Mouse (Mus musculus): Measurements from ENCODE around the gene Oas1g.
A peak's percentile ranks its signal among the peaks of the same experiment; 100 is the strongest.
"Not testable (repeated sequence)": the region's sequence is repeated elsewhere in the genome, so short reads cannot be mapped to it uniquely, and the experiment has no call there.

The Oas1g gene

DNA sequence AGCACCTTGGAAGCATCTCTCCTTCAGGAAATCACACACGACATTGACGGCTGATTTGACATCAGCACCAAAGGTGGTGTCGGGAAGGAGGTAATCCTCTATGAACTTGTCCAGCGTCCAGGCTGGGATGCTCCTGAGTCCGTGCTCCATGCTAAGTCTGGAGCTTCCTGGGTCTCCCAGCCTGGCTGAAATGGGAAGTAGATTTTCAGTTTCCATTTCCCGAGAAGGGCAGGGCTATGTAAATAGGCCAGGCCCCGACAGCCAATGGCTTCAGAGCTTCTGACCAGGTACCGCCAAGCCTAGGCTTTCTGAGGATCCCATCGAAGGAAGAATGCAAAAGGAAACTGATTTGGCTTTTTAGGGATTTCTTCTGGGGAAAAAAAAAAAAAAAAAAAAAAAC lies at the start of gene Oas1g:
Gene Oas1g, minus strand, starts transcription at position 201 of the 400 bp plus-strand sequence.
- DNase-seq (ENCODE audit: low read depth, low spot score), result not testable (repeated sequence)

DNA sequence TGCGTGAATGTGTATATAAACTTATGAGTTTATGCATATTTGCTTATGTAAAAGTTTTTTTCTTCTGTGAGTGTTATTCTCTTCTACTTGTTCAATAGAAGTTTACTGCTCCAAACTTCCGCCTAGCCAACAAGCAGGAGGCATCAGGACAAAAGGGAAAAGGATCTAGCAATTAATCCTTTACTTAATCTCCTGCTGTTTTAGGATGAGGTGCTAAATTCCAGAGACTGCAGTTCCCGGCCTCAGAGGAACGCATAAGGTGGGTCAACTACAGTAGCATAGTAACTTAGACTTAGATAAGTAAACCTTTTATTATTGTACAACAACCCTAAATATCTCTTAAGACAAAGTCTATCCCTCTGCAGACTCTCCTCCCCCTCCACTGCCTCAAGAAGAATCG lies 46.6 kb upstream of the Oas1g start:
- DNase-seq (ENCODE audit: low read depth, low spot score), result no peak

DNA sequence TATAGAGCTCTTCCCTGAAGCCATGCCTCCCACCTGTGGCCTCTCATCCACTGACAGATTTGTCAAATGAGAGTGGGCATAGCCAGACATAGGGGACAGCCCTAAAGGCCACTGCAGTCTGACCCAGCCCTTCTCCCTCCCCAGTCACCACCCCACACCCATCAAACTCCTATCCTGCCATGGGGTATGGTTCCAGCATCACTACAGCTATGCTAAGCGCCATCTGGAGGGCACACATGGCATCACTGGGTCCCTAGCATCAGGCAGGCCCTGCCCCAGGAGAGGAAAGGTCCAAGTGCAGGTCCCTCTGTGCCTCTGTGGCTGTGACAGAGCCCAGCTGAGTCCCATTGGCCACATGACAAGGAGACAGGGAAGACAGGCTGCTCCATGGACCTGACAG lies 39.6 kb upstream of the Oas1g start:
- no peak for DNase-seq (ENCODE audit: low read depth, low spot score)

DNA sequence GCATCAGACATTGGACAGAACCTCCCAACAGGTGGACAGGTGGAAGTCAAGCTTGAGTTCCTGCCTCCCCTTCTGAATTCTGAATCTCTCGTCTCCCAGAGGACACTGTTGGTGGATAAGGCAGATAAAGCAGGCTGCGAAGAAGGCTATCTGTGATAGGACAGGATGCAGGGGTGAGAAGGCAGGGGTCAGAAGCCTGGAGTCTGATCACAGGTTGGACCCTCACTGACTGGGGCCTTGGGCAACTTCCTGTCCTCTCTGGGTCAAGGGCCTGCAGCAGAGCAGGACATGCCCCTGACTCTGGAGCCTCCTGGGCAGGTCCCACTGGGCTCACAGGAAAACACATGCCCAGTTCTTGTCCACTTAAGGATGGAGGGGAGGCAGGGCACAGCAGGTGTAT lies 38.9 kb upstream of the Oas1g start:
- DNase-seq (ENCODE audit: low read depth, low spot score), result not testable (repeated sequence)

DNA sequence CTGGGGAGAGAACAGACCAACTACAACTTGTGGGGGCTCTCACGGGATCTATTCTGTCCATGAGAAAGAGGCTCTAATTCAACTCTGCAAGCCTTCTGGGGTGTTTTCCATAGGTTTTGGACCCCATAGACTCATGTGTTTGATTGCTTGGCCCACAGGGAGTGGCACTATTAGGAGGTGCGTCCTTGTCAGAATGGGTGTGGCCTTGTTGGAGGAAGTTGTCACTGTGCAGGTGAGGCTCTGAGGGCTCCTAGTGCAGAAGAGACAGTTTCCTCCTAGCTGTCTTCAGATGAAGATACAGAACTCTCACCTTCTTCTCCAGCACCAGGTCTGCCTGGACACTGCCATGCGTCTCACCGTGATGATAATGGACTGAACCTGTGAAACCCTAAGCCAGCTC lies 37.1 kb upstream of the Oas1g start:
- DNase-seq (ENCODE audit: low read depth, low spot score), result not testable (repeated sequence)

DNA sequence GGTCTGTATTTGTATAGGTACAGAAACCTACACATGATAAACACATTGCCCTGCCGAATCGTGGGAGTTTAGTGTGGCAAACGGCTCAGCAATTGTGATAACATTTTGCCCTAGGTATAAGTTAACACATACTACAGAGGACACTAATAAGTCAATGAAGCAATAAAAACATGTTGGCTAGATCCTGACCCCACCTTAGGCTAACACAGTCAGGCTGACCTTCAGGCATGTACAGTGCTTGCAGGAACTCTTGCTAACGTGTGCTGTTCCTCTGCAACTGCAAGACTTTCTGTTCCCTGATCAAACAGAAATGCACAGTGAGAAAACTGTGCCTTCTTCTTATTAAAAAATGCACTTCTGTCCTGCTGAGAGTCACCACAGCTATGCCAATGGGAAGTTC lies 36.6 kb upstream of the Oas1g start:
- DNase-seq (ENCODE audit: low read depth, low spot score), result no peak

DNA sequence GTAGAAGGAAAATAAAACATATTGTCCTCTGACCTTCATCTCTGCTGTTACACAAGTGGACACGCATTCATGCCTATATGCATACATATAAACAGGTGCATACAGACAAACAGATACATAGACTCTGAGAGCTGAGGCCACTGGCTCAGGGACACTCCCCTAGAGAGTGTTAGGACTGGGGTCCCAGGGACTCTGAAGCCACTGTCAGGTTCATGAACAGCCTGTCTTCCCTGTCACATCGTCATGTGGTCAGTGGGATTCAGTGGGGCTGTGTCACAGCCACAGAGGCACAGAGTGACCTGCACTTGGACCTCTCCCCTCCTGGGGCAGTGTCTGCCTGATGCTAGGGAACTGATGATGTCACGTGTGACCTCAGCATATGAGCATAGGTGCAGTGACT lies 32.9 kb upstream of the Oas1g start:
- DNase-seq (ENCODE audit: low read depth, low spot score), result no peak

DNA sequence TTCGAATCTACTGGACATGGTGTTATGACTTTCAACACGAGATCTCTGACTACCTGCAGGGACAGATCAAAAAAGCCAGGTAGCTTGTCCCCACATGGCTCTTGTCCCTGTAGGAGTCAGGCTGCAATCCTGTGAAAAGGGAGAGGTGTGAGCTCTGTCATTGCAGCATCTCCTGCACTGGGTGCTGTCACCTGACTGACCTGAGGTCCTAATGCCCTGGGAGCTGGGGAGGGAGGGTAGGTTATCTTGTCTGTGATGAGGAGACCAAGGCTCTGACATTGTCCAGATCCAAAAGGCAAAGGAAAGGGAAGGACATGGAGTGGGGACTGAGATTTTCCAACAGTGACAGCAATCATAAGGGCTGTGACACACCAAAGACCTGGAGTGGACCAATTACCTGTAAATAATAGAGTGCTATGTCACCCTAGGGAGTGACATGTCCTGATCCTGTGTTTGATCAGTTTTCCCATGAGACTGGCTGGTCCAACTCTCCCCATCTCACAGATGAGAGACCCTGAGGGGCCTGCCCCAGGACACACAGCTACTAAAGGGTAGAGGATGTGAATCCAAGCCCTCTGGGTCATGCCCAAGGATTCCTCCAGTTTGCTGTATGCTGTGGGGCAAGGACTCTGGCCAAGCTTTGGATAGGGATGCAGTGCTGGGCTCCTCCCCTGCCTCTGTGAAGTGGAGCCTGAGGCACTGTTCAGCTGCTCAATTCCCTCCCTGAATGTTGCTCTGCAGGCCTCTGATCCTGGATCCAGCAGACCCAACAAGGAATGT lies 31.9 kb upstream of the Oas1g start:
- not testable (repeated sequence) for DNase-seq (ENCODE audit: low read depth, low spot score)

DNA sequence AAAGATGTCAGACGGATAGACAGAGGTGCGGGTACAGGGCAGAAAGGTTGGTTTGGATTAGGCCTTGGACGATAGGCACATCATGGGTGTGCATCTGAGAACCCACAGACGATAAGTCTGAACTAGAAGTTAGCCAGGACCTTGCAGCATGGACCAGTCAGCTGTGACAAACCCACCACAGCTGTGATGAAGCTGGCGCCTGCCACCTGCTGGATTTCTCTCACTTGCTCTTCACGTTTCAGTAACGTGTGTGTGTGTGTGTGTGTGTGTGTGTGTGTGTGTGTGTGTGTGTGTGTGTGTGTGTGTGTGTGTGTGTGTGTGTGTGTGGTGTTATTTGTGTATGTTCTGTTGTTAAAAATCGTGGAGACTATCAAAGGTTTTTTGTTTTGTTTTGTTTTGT lies 26.8 kb upstream of the Oas1g start, which contains the start of gene Oas1d:
Gene Oas1d, plus strand, starts transcription at position 333 of the 400 bp plus-strand sequence.
- not testable (repeated sequence) for DNase-seq (ENCODE audit: low read depth, low spot score)

DNA sequence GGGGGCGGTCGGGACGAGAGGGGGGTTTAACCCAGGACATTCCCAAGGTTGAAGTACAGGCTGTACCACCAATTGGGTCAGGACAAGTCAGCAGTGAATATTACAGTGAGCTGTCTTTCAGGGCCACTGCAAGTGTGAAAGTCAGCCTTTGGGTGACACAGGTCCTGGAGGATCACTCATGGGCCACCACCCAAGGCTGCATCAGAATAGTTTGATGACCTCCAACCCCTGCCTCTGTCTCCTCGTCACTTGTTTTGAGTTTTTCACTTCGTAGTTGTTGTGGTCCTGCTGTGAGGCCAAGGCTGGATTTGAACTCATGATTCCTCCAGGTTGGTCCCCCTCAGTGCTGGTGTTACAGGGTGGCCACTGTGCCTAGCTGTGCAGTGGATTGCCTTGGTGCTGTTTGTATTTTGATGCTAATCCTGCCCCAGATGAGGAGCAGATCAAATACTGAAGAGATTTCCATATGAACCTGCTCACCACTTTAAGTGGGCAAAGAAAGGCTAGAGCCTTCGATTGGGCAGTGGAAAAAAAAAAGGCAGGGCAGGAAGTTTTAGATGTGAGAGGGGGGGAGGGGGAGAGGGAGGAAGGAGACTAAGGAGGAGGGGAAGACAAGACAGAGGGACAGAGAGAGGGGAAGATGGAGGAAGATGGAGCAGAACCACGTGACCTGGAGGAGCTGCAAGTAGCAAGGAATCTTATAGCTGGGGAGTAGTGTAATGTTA lies 20.9 kb upstream of the Oas1g start:
- DNase-seq (ENCODE audit: low read depth, low spot score), result no peak

DNA sequence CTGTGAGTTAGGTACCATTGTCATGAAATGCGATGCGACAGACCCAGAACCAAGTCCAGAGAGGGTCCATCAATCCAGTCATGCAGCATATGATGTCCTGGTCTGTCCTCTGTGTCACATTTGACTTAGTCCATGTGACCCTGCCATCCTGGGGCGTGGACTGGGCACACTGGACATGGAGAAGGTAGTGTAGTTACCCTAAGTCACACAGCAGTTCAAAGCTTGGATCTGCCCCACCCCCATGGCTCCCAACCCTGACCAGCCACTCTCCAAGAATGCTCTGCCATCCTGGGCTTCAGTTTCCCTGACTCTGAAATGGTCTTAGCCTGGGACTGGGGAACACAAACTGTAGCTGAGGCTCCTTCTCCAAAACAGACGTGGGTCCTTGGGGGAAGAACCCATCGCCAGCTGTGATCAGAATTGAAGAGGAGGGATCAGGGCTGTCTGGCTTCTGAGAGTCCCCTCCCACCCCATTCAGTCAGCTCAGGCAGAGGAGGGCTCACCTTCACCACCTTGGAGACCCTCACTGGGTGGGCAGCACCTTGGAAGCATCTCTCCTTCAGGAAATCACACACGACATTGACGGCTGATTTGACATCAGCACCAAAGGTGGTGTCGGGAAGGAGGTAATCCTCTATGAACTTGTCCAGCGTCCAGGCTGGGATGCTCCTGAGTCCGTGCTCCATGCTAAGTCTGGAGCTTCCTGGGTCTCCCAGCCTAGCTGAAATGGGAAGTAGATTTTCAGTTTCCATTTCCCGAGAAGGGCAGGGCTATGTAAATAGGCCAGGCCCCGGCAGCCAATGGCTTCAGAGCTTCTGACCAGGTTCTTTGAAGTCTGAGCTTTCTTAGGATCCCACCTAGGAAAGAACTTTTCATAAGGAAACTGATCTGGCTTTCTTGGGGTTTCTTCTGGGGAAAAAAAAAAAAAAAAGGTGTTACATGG lies 19.6 kb upstream of the Oas1g start, which contains the start of gene Oas1a:
Gene Oas1a, minus strand, starts transcription at position 731 of the 943 bp plus-strand sequence.
- peak; percentile 21 for DNase-seq (ENCODE audit: low read depth, low spot score)

DNA sequence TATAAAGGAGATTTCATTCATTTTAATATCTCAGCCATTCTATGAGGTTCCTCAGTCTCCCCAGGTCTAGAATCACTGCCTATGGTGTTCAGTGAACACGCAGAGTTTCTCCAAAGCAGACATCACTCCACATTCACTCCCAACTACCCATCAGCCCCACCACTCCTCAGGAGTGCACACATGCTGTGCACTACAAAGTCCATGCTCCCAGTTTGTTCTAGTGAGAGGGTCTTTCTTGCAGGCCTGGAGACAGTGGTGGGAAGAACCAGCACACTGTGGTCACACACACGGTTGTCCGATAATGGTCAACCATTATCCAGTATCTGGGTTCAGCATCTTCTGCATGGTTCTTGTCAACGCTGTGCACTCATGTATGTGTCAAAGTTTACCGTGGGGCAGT lies 14.6 kb upstream of the Oas1g start:
- DNase-seq (ENCODE audit: low read depth, low spot score), result no peak

DNA sequence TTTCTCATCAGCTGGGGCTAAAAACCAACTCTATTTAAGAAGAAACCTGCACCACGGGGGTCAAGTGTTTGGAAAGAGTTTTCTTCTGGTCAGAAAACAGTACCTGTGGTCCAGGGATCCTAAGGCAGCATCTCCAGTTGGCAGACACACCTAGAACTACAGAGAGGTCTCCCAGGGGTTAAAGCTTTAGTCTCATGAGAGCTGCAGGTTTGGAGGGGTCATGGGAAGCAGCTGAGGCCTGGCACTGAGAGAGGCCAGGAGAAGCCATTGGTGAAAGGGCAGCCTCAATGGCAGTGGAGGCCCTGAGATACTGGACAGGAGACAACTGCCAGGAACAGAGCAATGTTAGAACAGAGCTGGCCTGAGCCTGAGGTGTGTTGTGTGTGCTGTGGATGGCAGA lies 13.3 kb upstream of the Oas1g start:
- DNase-seq (ENCODE audit: low read depth, low spot score), result no peak

DNA sequence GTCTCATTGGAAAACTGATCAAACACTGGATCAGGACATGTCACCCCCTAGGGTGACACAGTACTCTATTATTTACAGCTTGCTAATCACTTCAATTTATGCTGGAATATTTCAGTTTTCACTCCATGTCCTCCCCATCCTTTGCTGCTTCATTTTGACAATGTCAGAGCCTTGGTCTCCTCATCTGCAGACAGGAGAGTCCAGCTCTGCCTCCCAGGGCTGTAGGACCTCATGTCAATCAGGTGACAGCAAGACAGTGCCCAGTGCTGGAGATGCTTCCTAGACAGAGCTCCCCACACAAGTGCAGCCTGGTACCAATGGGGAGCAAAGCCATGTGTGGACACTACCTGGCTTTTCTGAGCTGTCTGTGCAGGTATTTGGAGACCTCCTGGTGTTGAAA lies 11.3 kb upstream of the Oas1g start:
- no peak for DNase-seq (ENCODE audit: low read depth, low spot score)

DNA sequence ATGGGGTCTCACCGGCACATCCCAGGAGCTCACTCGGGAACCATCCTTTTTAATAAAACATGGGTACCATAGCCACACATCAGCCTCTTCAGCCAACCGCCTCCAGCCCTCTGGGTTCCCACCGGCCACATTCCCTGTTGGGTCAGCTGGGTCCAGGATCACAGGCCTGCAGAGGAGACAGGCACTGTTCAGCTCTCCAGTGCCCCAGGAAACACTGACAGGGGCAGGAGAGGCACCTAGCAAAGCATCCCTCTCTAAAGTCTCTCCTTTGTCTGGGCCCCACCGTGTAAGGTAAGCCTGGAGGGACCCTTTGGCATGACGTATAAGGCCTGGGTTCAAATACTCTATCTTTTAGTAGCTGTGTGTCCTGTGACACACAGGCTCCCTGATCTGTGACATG lies 10.9 kb upstream of the Oas1g start:
- DNase-seq (ENCODE audit: low read depth, low spot score), result no peak

DNA sequence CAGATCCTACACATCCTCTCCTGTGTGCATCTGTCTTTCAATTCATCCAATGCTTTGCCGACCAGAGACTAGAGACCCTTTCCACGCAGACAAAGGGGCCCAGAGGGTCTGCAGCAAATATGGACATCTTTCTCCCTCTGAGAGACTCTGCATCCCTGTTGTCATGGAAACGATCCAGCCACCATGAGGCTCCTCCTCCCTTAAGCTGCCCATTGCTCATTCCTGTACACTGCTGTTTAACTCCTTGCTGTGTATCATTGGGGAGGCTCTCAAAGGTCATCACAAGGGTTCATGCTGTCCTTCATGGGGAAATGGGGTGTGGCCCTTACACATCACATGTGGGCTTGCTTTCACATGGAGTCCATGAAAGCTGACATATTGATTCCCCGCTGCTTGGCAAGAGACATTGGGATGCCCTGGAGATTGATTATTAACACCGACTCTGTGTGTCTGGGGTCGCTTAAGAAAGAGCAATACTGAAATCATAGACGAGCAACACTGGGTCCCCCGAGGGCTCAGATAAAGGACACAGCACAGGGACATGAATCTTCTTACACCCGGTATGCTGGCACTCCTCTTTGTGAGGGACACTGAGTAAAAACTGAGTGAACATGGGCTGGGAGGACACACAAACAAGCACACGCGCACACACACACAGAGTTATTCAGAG lies 8.0 kb upstream of the Oas1g start:
- no peak for DNase-seq (ENCODE audit: low read depth, low spot score)

DNA sequence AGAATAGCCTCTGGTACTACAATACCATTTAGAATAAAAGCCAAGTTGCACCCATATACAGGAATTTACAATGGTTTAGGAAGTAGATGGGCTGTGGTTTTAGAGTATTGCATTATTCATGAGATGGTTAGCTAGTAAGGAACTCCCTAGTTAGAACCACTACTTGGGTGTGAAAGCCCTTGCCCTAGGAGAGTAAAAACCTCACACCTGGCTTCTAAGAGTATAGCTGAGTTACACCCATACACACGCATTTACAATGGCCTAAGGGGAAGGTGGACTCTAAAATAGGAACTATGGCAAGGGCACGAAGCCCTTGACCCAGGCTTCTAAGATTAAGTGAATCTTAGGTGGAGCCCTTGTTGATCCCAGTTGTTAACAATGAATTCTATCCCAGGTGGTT lies 7.3 kb upstream of the Oas1g start:
- not testable (repeated sequence) for DNase-seq (ENCODE audit: low read depth, low spot score)

DNA sequence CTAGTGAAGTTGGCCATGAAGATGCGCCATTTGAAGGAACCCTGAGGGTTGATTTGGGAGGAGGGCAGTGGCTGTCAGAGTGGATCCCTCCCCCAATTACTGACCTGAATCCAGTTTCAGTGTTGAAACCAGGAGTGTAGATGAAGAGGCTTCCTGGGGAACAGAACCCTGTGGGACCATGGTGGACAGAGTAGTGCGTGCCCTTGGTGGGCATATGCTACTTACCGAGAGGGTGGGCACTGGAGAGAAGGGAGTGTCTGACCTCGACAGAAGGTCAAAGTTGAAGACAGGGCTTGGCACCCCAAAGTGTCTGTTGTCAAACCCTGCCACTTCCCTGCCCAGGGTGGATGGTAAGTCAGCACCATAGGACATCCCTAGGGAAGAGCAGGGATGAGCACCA lies 6.5 kb upstream of the Oas1g start:
- DNase-seq (ENCODE audit: low read depth, low spot score), result not testable (repeated sequence)

DNA sequence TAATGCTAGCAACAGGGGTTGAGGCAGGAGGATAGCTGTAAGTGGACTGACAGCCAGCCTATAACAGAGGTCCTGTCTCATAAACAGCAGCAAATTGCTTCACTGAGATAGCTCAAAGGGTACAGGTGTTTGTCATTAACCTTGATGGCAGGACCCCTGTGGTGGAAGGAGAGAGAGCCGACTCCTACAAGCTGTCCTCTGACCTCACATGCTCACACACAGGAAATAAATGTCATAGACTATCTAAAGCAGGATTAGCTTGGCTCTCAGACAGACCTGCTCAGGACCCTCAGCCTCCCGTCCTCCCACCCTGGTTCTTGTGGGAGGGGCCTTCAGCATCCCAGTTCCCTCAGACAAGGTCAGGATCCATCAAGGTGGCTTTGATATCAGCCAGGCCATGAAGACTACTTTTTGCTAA lies 4.8 kb upstream of the Oas1g start:
- no peak for DNase-seq (ENCODE audit: low read depth, low spot score)

DNA sequence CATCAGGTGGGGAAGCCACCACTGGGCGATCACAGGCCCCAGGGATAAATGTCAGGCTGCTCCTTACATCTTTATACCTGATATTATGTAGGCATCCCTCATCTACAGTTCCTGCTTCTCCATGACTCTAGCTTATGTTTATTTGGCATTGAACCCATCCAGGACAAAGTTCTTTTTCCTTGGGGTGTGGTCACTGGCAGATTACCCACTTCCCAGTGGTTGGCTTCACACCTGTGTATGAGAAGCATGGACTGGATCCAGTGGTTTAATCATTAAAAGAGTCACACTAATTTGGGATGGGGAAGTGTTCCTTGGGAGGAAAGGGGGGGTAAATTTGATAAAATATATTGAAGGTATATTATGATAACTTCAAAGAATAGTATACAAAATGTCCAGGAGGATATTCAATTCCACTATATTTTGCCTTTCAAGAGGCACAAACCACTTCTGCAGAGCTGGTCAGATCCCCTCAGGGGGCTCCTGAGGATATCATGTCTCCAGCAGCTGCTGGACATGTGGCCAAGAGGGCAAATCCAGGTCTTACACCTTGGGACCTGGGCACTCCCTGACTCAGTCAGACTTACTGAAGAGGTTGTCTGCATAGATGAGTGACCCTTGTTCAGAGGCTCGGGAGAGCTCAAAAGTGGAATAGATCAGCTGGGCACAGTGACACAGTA lies 4.3 kb upstream of the Oas1g start:
- not testable (repeated sequence) for DNase-seq (ENCODE audit: low read depth, low spot score)

DNA sequence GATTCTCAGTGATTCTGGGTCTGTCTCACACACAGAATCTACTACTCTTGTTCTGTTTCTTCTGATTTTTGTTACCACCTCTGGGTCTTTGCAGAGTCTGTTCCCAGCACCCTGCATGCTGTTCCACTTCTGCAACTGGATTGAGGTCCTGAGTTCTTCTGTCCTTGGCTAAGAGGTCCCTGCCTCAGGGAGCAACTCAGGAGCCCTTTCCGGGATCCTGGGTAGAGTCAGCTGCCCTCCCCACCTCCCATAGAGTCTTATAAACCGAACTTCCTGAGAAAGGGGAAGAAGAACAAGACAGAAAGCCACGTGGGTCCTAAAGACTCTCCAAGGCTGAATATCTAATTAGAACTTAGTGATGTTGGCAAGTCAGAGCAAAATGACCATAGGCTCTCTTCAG lies 3.6 kb upstream of the Oas1g start:
- DNase-seq (ENCODE audit: low read depth, low spot score), result no peak

All from CD4-positive helper T cell, adult 2 months (primary cell).